Mouse (Mus musculus): ENCODE measurements around the gene Gstm4.
"Not testable (repeated sequence)": the region's sequence is repeated elsewhere in the genome, so short reads cannot be mapped to it uniquely, and the experiment has no call there.

Gene Gstm4

GRCm38 (mm10) chr3:108069231-108069870 is 24.7 kb upstream of the Gstm4 start:
- no peak for DNase-seq

DNA sequence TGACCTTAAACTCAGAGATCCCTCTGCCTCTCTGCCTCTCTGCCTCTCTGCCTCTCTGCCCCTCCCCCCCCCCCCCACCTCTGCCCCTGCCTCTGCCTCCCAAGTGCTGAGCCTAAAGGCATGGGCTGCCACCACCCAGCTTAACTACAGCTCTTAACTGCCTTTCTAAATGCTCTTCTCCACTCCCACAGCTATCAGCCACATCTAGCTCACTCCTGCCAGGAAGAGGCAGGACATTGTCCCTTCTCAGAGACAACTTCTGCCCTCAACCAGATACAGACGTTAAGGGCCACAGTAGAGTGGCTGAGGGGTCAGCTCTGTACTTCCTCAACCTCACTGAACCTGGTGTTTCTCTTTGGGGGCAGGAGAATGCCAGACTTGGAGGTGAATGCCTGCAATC is 24.1 kb upstream of the Gstm4 start:
- DNase-seq, result no peak

GRCm38 (mm10) chr3:108067370-108067934 is 22.8 kb upstream of the Gstm4 start:
- DNase-seq, result no peak

- no peak for DNase-seq
Measured at GRCm38 (mm10) chr3:108065551-108065950, 20.9 kb upstream of the Gstm4 start.

DNA sequence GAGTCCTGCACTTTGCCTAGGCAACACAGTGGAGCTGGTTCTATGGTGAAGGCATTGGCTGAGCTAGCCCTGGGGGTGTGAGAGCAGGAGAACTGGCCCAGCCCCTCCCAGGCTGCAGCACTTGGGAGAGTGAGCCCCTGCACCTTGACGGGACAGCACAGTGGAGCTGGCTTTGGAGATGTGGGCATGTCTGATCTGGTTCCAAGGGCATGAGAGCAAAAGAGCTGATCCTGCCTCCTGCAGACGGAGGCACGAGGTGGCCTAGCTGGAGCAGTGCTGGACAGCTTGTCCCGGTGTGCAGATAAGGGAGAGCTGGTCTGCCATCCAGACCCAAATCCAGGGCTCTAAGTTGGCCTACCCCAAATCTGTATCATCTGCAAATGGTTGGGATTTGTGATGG is 20.0 kb upstream of the Gstm4 start:
- no peak for DNase-seq

DNA sequence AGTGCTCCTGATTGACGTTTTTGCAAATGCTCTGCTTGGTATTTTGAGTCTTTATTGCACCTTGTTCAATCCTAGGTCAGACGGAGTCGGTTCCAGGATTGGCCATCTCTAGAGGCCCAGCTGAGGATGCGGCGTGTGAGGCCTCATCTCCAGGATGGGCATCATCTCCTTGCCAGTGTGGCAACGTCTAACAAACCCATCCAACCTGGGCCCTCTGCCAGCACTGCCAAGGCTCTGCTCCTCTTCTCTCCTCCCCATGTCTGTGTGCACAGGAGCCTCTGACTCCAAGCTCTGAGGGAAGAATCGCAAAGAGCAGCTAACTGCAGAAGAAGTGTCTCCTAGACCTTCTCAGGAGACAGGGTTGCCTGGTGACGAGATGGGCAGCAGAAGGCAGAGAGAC is 18.0 kb upstream of the Gstm4 start:
- DNase-seq, result no peak

DNA sequence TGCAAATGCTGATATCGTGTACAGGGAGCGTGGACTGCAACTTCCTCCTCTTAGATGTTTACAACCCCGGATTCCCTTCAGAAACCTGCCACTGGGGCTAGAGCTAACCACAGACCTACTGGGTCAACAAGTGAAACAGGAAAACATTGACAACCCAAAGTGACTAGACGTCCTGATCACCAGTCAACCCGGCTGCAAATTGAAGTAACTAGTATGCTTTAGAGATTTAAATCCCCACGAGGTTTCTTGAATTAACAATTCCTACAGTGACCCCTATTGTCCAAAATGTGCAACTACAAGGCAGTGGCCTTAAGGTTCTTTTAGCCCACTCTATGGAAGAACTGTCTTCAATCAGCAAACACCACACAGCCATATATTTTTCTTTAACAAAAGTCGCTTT is 16.7 kb upstream of the Gstm4 start:
- peak; percentile 53 for DNase-seq

- no peak for DNase-seq
Measured at GRCm38 (mm10) chr3:108050493-108050892, 5.8 kb upstream of the Gstm4 start.

GRCm38 (mm10) chr3:108048306-108048705 is 3.6 kb upstream of the Gstm4 start:
- no peak for DNase-seq

DNA sequence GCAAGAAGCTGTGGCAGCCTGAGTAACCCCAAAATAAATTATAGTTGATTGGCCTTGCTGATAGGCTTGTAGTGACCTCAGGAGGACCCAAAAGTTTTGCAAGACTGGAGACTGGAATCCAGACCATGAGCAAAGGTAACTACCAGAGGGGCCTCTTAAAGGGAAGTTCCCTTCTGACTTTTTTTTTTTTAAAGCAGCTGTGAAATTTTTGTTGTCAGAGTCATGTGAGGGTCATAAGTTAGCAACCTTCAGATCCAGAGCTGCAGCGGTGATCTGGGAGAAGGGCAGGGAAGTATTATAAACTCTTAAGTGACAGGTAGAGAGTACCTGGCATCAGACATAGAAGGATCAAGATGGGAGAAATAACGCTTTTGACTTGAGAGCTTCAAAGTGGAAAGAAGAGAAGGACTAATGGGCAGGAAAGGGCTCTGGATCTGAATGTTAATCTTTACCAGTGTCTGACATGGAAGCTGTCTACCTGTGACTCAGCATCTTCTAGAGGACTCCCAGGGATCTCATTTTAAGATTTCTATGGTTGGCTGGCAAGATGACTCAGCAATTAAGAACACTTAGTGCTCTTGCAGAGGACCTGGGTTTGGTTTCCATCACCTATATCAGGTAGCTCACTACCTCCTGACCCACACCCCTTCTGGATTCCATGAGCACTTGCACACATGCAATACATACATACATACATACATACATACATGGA is 2.4 kb upstream of the Gstm4 start:
- no peak for DNase-seq

GRCm38 (mm10) chr3:108033156-108033555 is 11.5 kb downstream of the Gstm4 start:
- DNase-seq, result no peak

DNA sequence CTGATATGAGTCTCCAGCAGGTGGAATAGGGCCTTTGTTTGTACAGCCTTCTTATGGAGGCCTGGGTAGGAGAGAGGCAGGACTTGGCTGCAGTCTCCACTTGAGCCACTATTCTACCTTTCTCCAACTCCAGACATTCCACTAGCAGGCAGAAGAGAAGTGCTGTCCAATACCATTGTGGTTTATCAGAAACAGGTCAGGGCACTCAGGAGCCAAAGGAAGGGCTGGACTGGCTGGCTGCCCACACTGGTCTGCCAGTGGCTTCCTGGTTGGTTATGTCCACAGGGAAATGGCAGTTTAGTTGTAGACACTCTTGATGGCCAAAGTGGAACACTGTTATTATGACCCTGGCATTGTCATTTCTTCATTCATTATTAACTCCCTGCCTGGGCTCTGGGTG is 12.6 kb downstream of the Gstm4 start:
- no peak for DNase-seq

DNA sequence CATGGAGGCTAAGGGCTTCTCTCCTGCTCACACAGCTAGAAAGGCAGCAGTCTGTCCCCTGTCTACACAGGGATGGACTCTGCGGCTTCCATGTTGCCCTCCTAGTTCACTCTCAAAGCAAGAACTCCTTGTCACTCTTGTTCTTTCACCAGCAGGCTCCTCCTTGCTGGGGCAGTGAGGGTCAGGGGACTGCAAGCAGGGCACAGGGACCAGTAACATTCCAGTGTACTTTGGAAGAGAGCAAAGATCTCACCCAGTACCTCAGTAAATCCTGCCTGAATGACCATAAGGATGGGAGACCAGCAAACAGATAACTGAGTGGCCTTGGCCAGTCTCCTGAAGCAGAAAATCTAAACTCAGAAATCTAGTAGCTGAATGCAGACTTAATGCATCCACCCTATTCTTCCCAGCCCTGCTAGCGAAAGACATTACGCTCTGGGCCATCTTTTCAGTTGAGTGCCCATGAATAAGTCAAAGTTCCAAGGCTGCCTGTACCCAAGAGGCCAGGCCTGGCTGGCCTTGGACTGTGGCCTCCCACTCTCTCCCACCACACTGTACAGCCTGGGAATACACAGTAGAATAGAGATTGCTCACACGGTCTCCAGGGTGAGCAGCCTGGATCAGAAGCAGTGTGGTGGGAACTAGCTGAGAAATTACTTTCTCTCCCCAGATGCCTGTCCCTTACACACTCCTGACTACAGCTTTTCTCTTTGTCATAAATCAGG is 15.9 kb downstream of the Gstm4 start:
- no peak for DNase-seq

- no peak for DNase-seq
Measured at GRCm38 (mm10) chr3:108026597-108026996, 18.1 kb downstream of the Gstm4 start.

- DNase-seq, result no peak
Measured at GRCm38 (mm10) chr3:108026049-108026448, 18.6 kb downstream of the Gstm4 start.

DNA sequence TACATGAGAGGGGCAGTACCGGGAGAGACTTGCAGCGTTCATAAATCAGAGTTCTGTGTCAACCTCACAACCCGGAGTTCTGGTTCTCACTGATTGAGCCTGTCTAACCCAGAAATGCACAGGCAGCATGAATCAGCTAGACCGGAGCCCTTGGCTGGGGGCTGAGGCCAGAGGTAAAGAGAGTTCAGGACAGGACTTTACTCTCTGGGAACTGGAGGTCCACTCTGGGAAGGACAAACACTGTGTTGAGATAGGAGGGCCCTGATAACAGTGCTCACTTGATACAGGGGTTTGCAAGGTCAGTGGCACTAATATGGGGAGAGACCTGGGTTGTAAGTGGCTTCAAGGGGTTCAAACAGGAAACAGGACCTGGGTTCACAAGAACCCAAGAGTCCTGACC is 19.4 kb downstream of the Gstm4 start:
- no peak for DNase-seq

DNA sequence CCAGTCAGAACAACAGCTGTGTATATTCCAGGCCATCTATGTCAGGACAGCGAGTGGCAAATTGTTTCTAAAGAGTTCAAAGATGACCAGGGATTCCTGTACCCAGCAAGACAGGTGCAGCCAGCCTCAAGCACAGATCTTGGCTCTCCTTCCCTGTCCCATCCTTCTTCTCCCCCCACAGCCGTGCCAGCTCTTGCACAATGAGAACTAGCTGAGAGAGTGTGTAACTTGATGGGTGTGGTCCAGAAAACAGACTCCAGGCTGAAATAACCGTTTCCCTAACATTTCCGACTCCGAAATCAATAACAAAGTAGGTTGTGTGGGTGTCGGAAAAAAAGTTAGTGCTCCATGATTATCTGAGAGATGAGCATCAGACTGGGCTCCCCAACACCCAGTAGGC is 22.0 kb downstream of the Gstm4 start:
- DNase-seq, result no peak

- DNase-seq, result not testable (repeated sequence)
Measured at GRCm38 (mm10) chr3:108020351-108021022, 24.2 kb downstream of the Gstm4 start.

DNA sequence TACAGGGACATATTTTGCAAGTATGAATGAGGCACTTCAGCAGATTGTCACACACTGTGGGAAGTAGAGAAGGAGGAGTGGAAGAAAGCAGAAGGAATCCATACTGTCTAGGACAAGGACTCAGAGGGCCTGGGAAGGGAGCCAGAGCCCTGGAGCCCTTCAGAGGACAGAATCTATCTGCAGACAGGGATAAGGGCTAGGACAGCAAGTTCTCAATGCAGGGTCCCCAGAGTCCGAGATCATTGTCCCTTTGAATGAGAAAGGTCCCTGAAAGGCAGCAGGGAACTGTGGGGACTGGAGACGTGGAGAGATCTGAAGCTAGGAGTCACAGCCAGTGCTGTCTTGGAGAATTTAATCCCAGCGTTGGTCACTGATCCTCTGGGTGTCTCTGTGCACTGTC is 25.5 kb downstream of the Gstm4 start:
- not testable (repeated sequence) for DNase-seq

- DNase-seq, result no peak
Measured at GRCm38 (mm10) chr3:108018190-108018820, 26.4 kb downstream of the Gstm4 start.

GRCm38 (mm10) chr3:108017473-108018189 is 27.1 kb downstream of the Gstm4 start, which contains the start of gene Gstm1:
Gstm1 (minus strand) TSS chr3:108017973.
- DNase-seq, result peak; percentile 84

DNA sequence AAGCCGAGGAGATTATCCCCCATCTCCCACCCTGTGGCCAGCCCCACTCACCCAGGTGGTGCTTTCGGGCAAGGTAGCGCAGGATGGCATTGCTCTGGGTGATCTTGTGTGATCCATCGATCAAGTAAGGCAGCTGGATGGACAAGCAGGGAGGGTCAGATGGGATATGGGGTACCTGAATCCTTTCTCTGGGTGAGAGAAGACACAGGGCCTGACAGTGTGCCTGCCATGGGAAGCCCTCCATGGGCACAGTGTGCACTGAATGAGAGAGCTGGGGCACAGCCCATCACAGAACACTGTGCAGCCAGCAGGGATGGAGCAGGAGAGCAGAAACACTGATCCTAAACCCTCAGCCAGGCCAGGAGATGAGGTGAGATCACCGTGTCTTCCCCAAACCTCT is 28.2 kb downstream of the Gstm4 start:
- DNase-seq, result not testable (repeated sequence)
